Mouse (Mus musculus): Measurements from ENCODE around the gene Ror1. TPM values are rescaled to one million over a fixed set of nuclear protein-coding genes. Genes with fewer than 3 reads are reported as not detected.
A peak's percentile ranks its signal among the peaks of the same experiment; 100 is the strongest.

Ror1 gene
- total RNA-seq, 2 experiments from 2014 or later, result 4.4 to 5.2 TPM

GRCm38 (mm10) chr4:100154560-100155130 lies 59.1 kb downstream of the Ror1 start:
- intact Hi-C loops (cut with DNase I), result no loop called here
- DNase-seq, result no peak

- intact Hi-C loops (cut with DNase I), result no loop called here
- DNase-seq, result no peak
Measured at GRCm38 (mm10) chr4:100155731-100156130, 60.1 kb downstream of the Ror1 start.

GRCm38 (mm10) chr4:100158401-100158800 lies 62.8 kb downstream of the Ror1 start:
- intact Hi-C loops (cut with DNase I), result no loop called here
- DNase-seq, result no peak

- intact Hi-C loops (cut with DNase I), result no loop called here
- DNase-seq, result no peak
Measured at GRCm38 (mm10) chr4:100160156-100160555, 64.6 kb downstream of the Ror1 start.

- DNase-seq, result no peak
- intact Hi-C loops (cut with DNase I), result no loop called here
Measured at GRCm38 (mm10) chr4:100165790-100166189, 70.2 kb downstream of the Ror1 start.

- no peak for DNase-seq
Measured at GRCm38 (mm10) chr4:100166871-100167270, 71.3 kb downstream of the Ror1 start.

GRCm38 (mm10) chr4:100169683-100170082 lies 74.1 kb downstream of the Ror1 start:
- no peak for DNase-seq
- intact Hi-C loops (cut with DNase I), result no loop called here

More at GRCm38 (mm10) chr4:100166871-100167270, 71.3 kb downstream of the Ror1 start:
- intact Hi-C loops (cut with DNase I), result no loop called here

- intact Hi-C loops (cut with DNase I), result no loop called here
- no peak for DNase-seq
Measured at GRCm38 (mm10) chr4:100170161-100170650, 74.6 kb downstream of the Ror1 start.

GRCm38 (mm10) chr4:100170743-100171142 lies 75.2 kb downstream of the Ror1 start:
- intact Hi-C loops (cut with DNase I), result no loop called here
- DNase-seq, result no peak

- intact Hi-C loops (cut with DNase I), result no loop called here
- DNase-seq, result no peak
Measured at GRCm38 (mm10) chr4:100171483-100171898, 75.9 kb downstream of the Ror1 start.

- intact Hi-C loops (cut with DNase I), result no loop called here
- DNase-seq, result peak; percentile 29 to 32
Measured at GRCm38 (mm10) chr4:100175594-100175993, 80.0 kb downstream of the Ror1 start.

GRCm38 (mm10) chr4:100178316-100178715 lies 82.7 kb downstream of the Ror1 start:
- intact Hi-C loops (cut with DNase I), result no loop called here
- no peak for DNase-seq

GRCm38 (mm10) chr4:100181676-100182075 lies 86.1 kb downstream of the Ror1 start:
- intact Hi-C loops (cut with DNase I), result no loop called here
- peak; percentile 71 to 74 for DNase-seq

GRCm38 (mm10) chr4:100186781-100187180 lies 91.2 kb downstream of the Ror1 start:
- DNase-seq, result no peak
- intact Hi-C loops (cut with DNase I), result loop anchor here (5.0 kb wide), 1 partner anchor 89 kb away; the partner anchor contains the start of gene Ror1

GRCm38 (mm10) chr4:100187563-100188200 lies 92.1 kb downstream of the Ror1 start:
- no peak for DNase-seq
- intact Hi-C loops (cut with DNase I), result loop anchor here (5.0 kb wide), 1 partner anchor 90 kb away; the partner anchor contains the start of gene Ror1

GRCm38 (mm10) chr4:100188201-100188699 lies 92.7 kb downstream of the Ror1 start:
- intact Hi-C loops (cut with DNase I), result loop anchor here (5.0 kb wide), 1 partner anchor 91 kb away; the partner anchor contains the start of gene Ror1

GRCm38 (mm10) chr4:100191483-100191882 lies 95.9 kb downstream of the Ror1 start:
- no peak for DNase-seq
- intact Hi-C loops (cut with DNase I), result no loop called here

More at GRCm38 (mm10) chr4:100188201-100188699, 92.7 kb downstream of the Ror1 start:
- DNase-seq, result peak; percentile 34 to 62

- no peak for DNase-seq
- intact Hi-C loops (cut with DNase I), result no loop called here
Measured at GRCm38 (mm10) chr4:100194136-100194535, 98.5 kb downstream of the Ror1 start.

GRCm38 (mm10) chr4:100196255-100196793 lies 100.7 kb downstream of the Ror1 start:
- no peak for DNase-seq
- intact Hi-C loops (cut with DNase I), result no loop called here

GRCm38 (mm10) chr4:100198275-100198674 lies 102.7 kb downstream of the Ror1 start:
- no peak for DNase-seq
- intact Hi-C loops (cut with DNase I), result no loop called here

- no peak for DNase-seq
- intact Hi-C loops (cut with DNase I), result no loop called here
Measured at GRCm38 (mm10) chr4:100201322-100201721, 105.7 kb downstream of the Ror1 start.
